Comparison of ENCODE assay signal across 9 mouse cellular contexts in the genomic region with DNA sequence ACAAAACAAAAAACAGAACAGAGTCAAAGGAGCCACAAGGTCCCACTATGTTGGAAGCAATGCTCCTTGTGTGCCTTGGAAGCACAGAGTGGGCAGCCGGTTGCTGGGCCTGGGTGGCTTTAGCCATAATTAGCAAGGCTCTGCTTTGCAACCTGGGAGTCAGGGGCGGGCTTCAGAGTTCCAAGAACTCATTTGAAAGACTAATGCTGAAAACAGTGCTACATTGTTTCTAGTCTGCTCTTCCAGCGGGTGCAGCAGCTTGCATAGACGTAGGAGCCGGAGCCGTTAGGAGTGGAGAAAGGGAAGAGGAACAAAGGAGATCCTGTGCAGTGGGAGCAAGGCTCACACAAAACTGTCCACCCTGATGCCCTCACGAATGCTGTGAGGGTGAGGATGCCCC. TPM values are rescaled to one million over a fixed set of nuclear protein-coding genes. Genes with fewer than 3 reads are reported as not detected.
A peak's percentile ranks its signal among the peaks of the same experiment; 100 is the strongest.
DNase-seq lines count a peak whose midpoint lies in the region; ATAC-seq and TF ChIP-seq lines count a peak whose summit lies in the region.
"Had no signal": no experiment of that assay in that cellular context is flagged by ENCODE, and none has a peak within 500 bp of the region (broad histone marks: within the 10 kb centered on the region; RNA-seq: fewer than 3 reads in every experiment).

No protein-coding gene starts in this region.

- TF ChIP-seq CTCF in E14TG2a.4 (conservative IDR thresholded peaks at IDR 0.05; ENCODE audit: low read length) = no peak

- ATAC-seq in limb, embryonic 13.5 days (ENCODE audit: low FRiP score, low read depth) = no peak; the same call in 1 of the 2 replicates

- no peaks in the 10 kb centered on the region for H3K9me3 ChIP-seq in heart, embryonic 10.5 days
- no peaks in the 10 kb centered on the region for H3K9me3 ChIP-seq in E14TG2a.4 (ENCODE audit: low read length)
- no peaks in the 10 kb centered on the region for H3K9me3 ChIP-seq in forebrain, embryonic 10.5 days
- H3K9me3 ChIP-seq in limb, embryonic 13.5 days = 0 out of 2 replicates have a peak, but pooled peaks cover 8% of the 10 kb centered on the region

- no peaks in the 10 kb centered on the region for H3K27me3 ChIP-seq in heart, embryonic 10.5 days (ENCODE audit: insufficient read depth, poor library complexity, severe bottlenecking)
- peaks cover 22% of the 10 kb centered on the region for H3K27me3 ChIP-seq in E14TG2a.4 (ENCODE audit: insufficient read depth, low read length)
- H3K27me3 ChIP-seq in forebrain, embryonic 10.5 days (ENCODE audit: poor library complexity, severe bottlenecking) = no peaks in the 10 kb centered on the region
- H3K27me3 ChIP-seq in limb, embryonic 13.5 days = no peaks in the 10 kb centered on the region

- peaks cover 20% of the 10 kb centered on the region for H3K4me1 ChIP-seq in heart, embryonic 10.5 days
- H3K4me1 ChIP-seq in E14TG2a.4 (replicated peaks; ENCODE audit: low read depth, low read length) = peaks cover 28% of the 10 kb centered on the region
- H3K4me1 ChIP-seq in forebrain, embryonic 10.5 days = peaks cover 15% of the 10 kb centered on the region
- peaks cover 27% of the 10 kb centered on the region for H3K4me1 ChIP-seq in limb, embryonic 13.5 days

- no peak for DNase-seq in heart, embryonic 10.5 days (ENCODE audit: low spot score)
- no peak for DNase-seq in heart, postnatal 4 days
- DNase-seq in forebrain, embryonic 10.5 days (ENCODE audit: extremely low spot score, low spot score) = no peak
- no peak for DNase-seq in c-Kit-positive CD71-positive TER-119-positive erythroid progenitor cells, embryonic 14.5 days (ENCODE audit: low spot score)
- no peak for DNase-seq in cerebellum, adult 9-10 months
- DNase-seq in kidney, postnatal 14 days = no peak

- H3K9ac ChIP-seq in limb, embryonic 13.5 days = no peak overlapping the region

- no peak overlapping the region for H3K4me2 ChIP-seq in limb, embryonic 13.5 days (replicated peaks)

- H3K4me3 ChIP-seq in heart, embryonic 10.5 days = no peak overlapping the region
- peak overlapping the region; percentile 37 for H3K4me3 ChIP-seq in E14TG2a.4 (replicated peaks; ENCODE audit: low read length)
- H3K4me3 ChIP-seq in forebrain, embryonic 10.5 days = no peak overlapping the region
- no peak overlapping the region for H3K4me3 ChIP-seq in limb, embryonic 13.5 days
- H3K4me3 ChIP-seq: erythroblast, embryonic 14.5 days had no signal

- no peaks in the 10 kb centered on the region for H3K36me3 ChIP-seq in heart, embryonic 10.5 days
- no peaks in the 10 kb centered on the region for H3K36me3 ChIP-seq in E14TG2a.4 (ENCODE audit: insufficient read depth, low read length)
- H3K36me3 ChIP-seq in forebrain, embryonic 10.5 days (replicated peaks) = no peaks in the 10 kb centered on the region
- no peaks in the 10 kb centered on the region for H3K36me3 ChIP-seq in limb, embryonic 13.5 days

- WGBS in heart, embryonic 10.5 days = 56% methylated on average over 7 of the region's 7 CpGs
- 20% methylated on average over 7 of the region's 7 CpGs for WGBS in forebrain, embryonic 10.5 days
- WGBS in limb, embryonic 13.5 days = 48% methylated on average over 7 of the region's 7 CpGs

- H3K27ac ChIP-seq in heart, embryonic 10.5 days = peak overlapping the region; percentile 63
- peak overlapping the region; percentile 63 for H3K27ac ChIP-seq in forebrain, embryonic 10.5 days
- peak overlapping the region; percentile 72 for H3K27ac ChIP-seq in limb, embryonic 13.5 days

RNA-seq across cellular contexts. Expression of gene Slc13a4, which starts 19.0 kb away (rescaled TPM):
- 2.9 and 3.3 TPM in 2 replicates for polyA plus RNA-seq in heart, embryonic 10.5 days (2016; fragmentation: Nextera tagmentation; extraction: Ambion mirVana)
- under 1 TPM; 0.14 to 0.19 TPM for total RNA-seq in heart, postnatal 4 days (2021)
- polyA plus RNA-seq in forebrain, embryonic 10.5 days (2016; fragmentation: Nextera tagmentation; extraction: Ambion mirVana) = 0.52 and 0.72 TPM in 2 replicates
- 0.19 and 0.28 TPM in 2 replicates for polyA plus RNA-seq in limb, embryonic 13.5 days (2015; fragmentation: Nextera tagmentation; extraction: Ambion mirVana)
- polyA plus RNA-seq: erythroblast, embryonic 14.5 days had no signal

RNA-seq across cellular contexts. Expression of gene Fam180a, which starts 37.0 kb away (rescaled TPM):
- polyA plus RNA-seq in heart, embryonic 10.5 days (2016; fragmentation: Nextera tagmentation; extraction: Ambion mirVana) = 0.08 and 0.20 TPM in 2 replicates
- total RNA-seq in heart, postnatal 4 days (2021) = under 1 TPM; 0.43 TPM
- polyA plus RNA-seq in forebrain, embryonic 10.5 days (2016; fragmentation: Nextera tagmentation; extraction: Ambion mirVana) = not detected in 2 replicates
- polyA plus RNA-seq in limb, embryonic 13.5 days (2015; fragmentation: Nextera tagmentation; extraction: Ambion mirVana) = 1.4 and 1.6 TPM in 2 replicates
- polyA plus RNA-seq: erythroblast, embryonic 14.5 days had no signal
